Mouse (Mus musculus): Measurements from ENCODE around the gene Csf2rb2. TPM values are rescaled to one million over a fixed set of nuclear protein-coding genes. Genes with fewer than 3 reads are reported as not detected.
"Not testable (repeated sequence)": the region's sequence is repeated elsewhere in the genome, so short reads cannot be mapped to it uniquely, and the experiment has no call there.

Gene Csf2rb2
- polyA plus RNA-seq, 1 experiment from 2014 or later = 2.6 TPM

GRCm38 (mm10) chr15:78303665-78304233, 1.8 kb downstream of the Csf2rb2 start:
- Histone ChIP-seq H3K9me3 (ENCODE audit: low read length) (no peaks in the 10 kb centered on the region), H3K27me3 (ENCODE audit: insufficient read depth, low read length) (no peaks in the 10 kb centered on the region), H3K27ac (ENCODE audit: low read depth) (no peak overlapping the region), H3K4me3 (ENCODE audit: low read depth, low read length) (no peak overlapping the region), H3K9ac (replicated peaks) (no peak overlapping the region), H3K4me1 (ENCODE audit: insufficient read depth) (no peaks in the 10 kb centered on the region; the same call in 1 of the 2 replicates), H3K4me2 (ENCODE audit: low read depth, low read length) (peak overlapping the region; percentile 39), H3K36me3 (replicated peaks; ENCODE audit: insufficient read depth, low read length) (no peaks in the 10 kb centered on the region)
- 73% methylated on average over 6 of the region's 6 CpGs for WGBS (ENCODE audit: insufficient replicate concordance)
- no peak for ATAC-seq
- DNase-seq = no peak
- TF ChIP-seq CTCF (IDR thresholded peaks at IDR 0.05; ENCODE audit: low read depth) = no peak
- no peak for TF ChIP-seq EP300 (IDR thresholded peaks at IDR 0.05; ENCODE audit: low read depth)

GRCm38 (mm10) chr15:78302718-78303117, 2.8 kb downstream of the Csf2rb2 start:
- no peaks in the 10 kb centered on the region for H3K27me3 ChIP-seq (ENCODE audit: insufficient read depth, low read length)
- DNase-seq (no peak), ATAC-seq (no peak)
- no peak overlapping the region for H3K27ac ChIP-seq (ENCODE audit: low read depth)
- no peak overlapping the region for H3K4me3 ChIP-seq (ENCODE audit: low read depth, low read length)
- no peaks in the 10 kb centered on the region for H3K36me3 ChIP-seq (replicated peaks; ENCODE audit: insufficient read depth, low read length)
- H3K4me2 ChIP-seq (ENCODE audit: low read depth, low read length) = no peak overlapping the region
- WGBS (ENCODE audit: insufficient replicate concordance) = 87% methylated on average over 4 of the region's 4 CpGs
- no peak overlapping the region for H3K9ac ChIP-seq (replicated peaks)
- TF ChIP-seq CTCF (IDR thresholded peaks at IDR 0.05; ENCODE audit: low read depth) (no peak), EP300 (IDR thresholded peaks at IDR 0.05; ENCODE audit: low read depth) (no peak)
- no peaks in the 10 kb centered on the region; the same call in 1 of the 2 replicates for H3K4me1 ChIP-seq (ENCODE audit: insufficient read depth)
- H3K9me3 ChIP-seq (ENCODE audit: low read length) = no peaks in the 10 kb centered on the region

GRCm38 (mm10) chr15:78300773-78301172, 4.7 kb downstream of the Csf2rb2 start:
- Histone ChIP-seq H3K4me2 (ENCODE audit: low read depth, low read length) (no peak overlapping the region), H3K27ac (ENCODE audit: low read depth) (no peak overlapping the region), H3K9ac (replicated peaks) (no peak overlapping the region), H3K36me3 (replicated peaks; ENCODE audit: insufficient read depth, low read length) (no peaks in the 10 kb centered on the region), H3K4me3 (ENCODE audit: low read depth, low read length) (no peak overlapping the region), H3K4me1 (ENCODE audit: insufficient read depth) (no peaks in the 10 kb centered on the region), H3K9me3 (ENCODE audit: low read length) (no peaks in the 10 kb centered on the region), H3K27me3 (ENCODE audit: insufficient read depth, low read length) (no peaks in the 10 kb centered on the region)
- ATAC-seq (no peak), DNase-seq (no peak)
- no peak for TF ChIP-seq EP300 (IDR thresholded peaks at IDR 0.05; ENCODE audit: low read depth)
- no peak for TF ChIP-seq CTCF (IDR thresholded peaks at IDR 0.05; ENCODE audit: low read depth)

GRCm38 (mm10) chr15:78299641-78300040, 5.9 kb downstream of the Csf2rb2 start:
- no peaks in the 10 kb centered on the region for H3K27me3 ChIP-seq (ENCODE audit: insufficient read depth, low read length)
- no peaks in the 10 kb centered on the region for H3K9me3 ChIP-seq (ENCODE audit: low read length)
- H3K9ac ChIP-seq (replicated peaks) = no peak overlapping the region
- no peak overlapping the region for H3K27ac ChIP-seq (ENCODE audit: low read depth)
- H3K4me2 ChIP-seq (ENCODE audit: low read depth, low read length) = no peak overlapping the region
- 38% methylated on average over 3 of the region's 3 CpGs for WGBS (ENCODE audit: insufficient replicate concordance)
- ATAC-seq (no peak), DNase-seq (no peak)
- TF ChIP-seq CTCF (IDR thresholded peaks at IDR 0.05; ENCODE audit: low read depth) (no peak), EP300 (IDR thresholded peaks at IDR 0.05; ENCODE audit: low read depth) (no peak)
- H3K4me1 ChIP-seq (ENCODE audit: insufficient read depth) = no peaks in the 10 kb centered on the region
- H3K36me3 ChIP-seq (replicated peaks; ENCODE audit: insufficient read depth, low read length) = no peaks in the 10 kb centered on the region
- H3K4me3 ChIP-seq (ENCODE audit: low read depth, low read length) = no peak overlapping the region

GRCm38 (mm10) chr15:78298558-78298957, 7.0 kb downstream of the Csf2rb2 start:
- Histone ChIP-seq H3K36me3 (replicated peaks; ENCODE audit: insufficient read depth, low read length) (no peaks in the 10 kb centered on the region), H3K27ac (ENCODE audit: low read depth) (no peak overlapping the region), H3K4me1 (ENCODE audit: insufficient read depth) (no peaks in the 10 kb centered on the region), H3K27me3 (ENCODE audit: insufficient read depth, low read length) (no peaks in the 10 kb centered on the region), H3K9ac (replicated peaks) (no peak overlapping the region), H3K4me3 (ENCODE audit: low read depth, low read length) (no peak overlapping the region), H3K4me2 (ENCODE audit: low read depth, low read length) (no peak overlapping the region), H3K9me3 (ENCODE audit: low read length) (no peaks in the 10 kb centered on the region)
- 69% methylated on average over 1 of the region's 1 CpGs for WGBS (ENCODE audit: insufficient replicate concordance)
- no peak for ATAC-seq
- no peak for TF ChIP-seq EP300 (IDR thresholded peaks at IDR 0.05; ENCODE audit: low read depth)
- no peak for TF ChIP-seq CTCF (IDR thresholded peaks at IDR 0.05; ENCODE audit: low read depth)
- DNase-seq = no peak

- no peak overlapping the region for H3K4me3 ChIP-seq (ENCODE audit: low read depth, low read length)
- no peak overlapping the region for H3K9ac ChIP-seq (replicated peaks)
- no peak for DNase-seq
- H3K27ac ChIP-seq (ENCODE audit: low read depth) = no peak overlapping the region; the same call in 1 of the 2 replicates
- no peaks in the 10 kb centered on the region for H3K9me3 ChIP-seq (ENCODE audit: low read length)
- H3K4me1 ChIP-seq (ENCODE audit: insufficient read depth) = no peaks in the 10 kb centered on the region
- 69% methylated on average over 4 of the region's 4 CpGs for WGBS (ENCODE audit: insufficient replicate concordance)
- no peaks in the 10 kb centered on the region for H3K27me3 ChIP-seq (ENCODE audit: insufficient read depth, low read length)
- no peak overlapping the region for H3K4me2 ChIP-seq (ENCODE audit: low read depth, low read length)
- ATAC-seq = no peak
- TF ChIP-seq CTCF (IDR thresholded peaks at IDR 0.05; ENCODE audit: low read depth) (no peak), EP300 (IDR thresholded peaks at IDR 0.05; ENCODE audit: low read depth) (no peak)
- no peaks in the 10 kb centered on the region for H3K36me3 ChIP-seq (replicated peaks; ENCODE audit: insufficient read depth, low read length)
Measured at GRCm38 (mm10) chr15:78293716-78294115, 11.8 kb downstream of the Csf2rb2 start.

- not testable (repeated sequence) for H3K9me3 ChIP-seq (ENCODE audit: low read length); H3K27ac ChIP-seq (ENCODE audit: low read depth); H3K36me3 ChIP-seq (replicated peaks; ENCODE audit: insufficient read depth, low read length); DNase-seq; H3K4me1 ChIP-seq (ENCODE audit: insufficient read depth); H3K4me3 ChIP-seq (ENCODE audit: low read depth, low read length); H3K27me3 ChIP-seq (ENCODE audit: insufficient read depth, low read length); H3K9ac ChIP-seq (replicated peaks); H3K4me2 ChIP-seq (ENCODE audit: low read depth, low read length)
- 7% methylated on average over 2 of the region's 2 CpGs for WGBS (ENCODE audit: insufficient replicate concordance)
- peak; percentile 29; the same call in 1 of the 2 replicates for ATAC-seq
Measured at GRCm38 (mm10) chr15:78293228-78293627, 12.3 kb downstream of the Csf2rb2 start.

- not testable (repeated sequence) for H3K27ac ChIP-seq (ENCODE audit: low read depth); ATAC-seq; H3K36me3 ChIP-seq (replicated peaks; ENCODE audit: insufficient read depth, low read length); H3K27me3 ChIP-seq (ENCODE audit: insufficient read depth, low read length); DNase-seq; H3K9ac ChIP-seq (replicated peaks); H3K9me3 ChIP-seq (ENCODE audit: low read length); H3K4me3 ChIP-seq (ENCODE audit: low read depth, low read length); H3K4me1 ChIP-seq (ENCODE audit: insufficient read depth); H3K4me2 ChIP-seq (ENCODE audit: low read depth, low read length)
- 64% methylated on average over 4 of the region's 5 CpGs for WGBS (ENCODE audit: insufficient replicate concordance)
Measured at GRCm38 (mm10) chr15:78289775-78290174, 15.7 kb downstream of the Csf2rb2 start.
